Mouse (Mus musculus) right cerebral cortex, postnatal 14 days (tissue): ENCODE data around the gene Phb2.
A peak's percentile ranks its signal among the peaks of the same experiment; 100 is the strongest.
"Not testable (repeated sequence)": the region's sequence is repeated elsewhere in the genome, so short reads cannot be mapped to it uniquely, and the experiment has no call there.

ENCODE experiments used
- DNase-seq: peaks from one replicate; pipeline ENCODE4 v3.0.0; 2022

Phb2 gene

GRCm38 (mm10) chr6:124711824-124712782 is at the start of gene Phb2, which contains the start of gene Emg1:
Phb2 (plus strand) TSS chr6:124712336.
Emg1 (minus strand) TSS chr6:124712178.
- peak; percentile 95 for DNase-seq

- DNase-seq: peak; percentile 98
Measured at GRCm38 (mm10) chr6:124662477-124663423, 49.4 kb upstream of the Phb2 start, which contains the start of gene Lpcat3. Lpcat3 (plus strand) TSS chr6:124663027.

- no peak for DNase-seq
Measured at GRCm38 (mm10) chr6:124663424-124663795, 48.7 kb upstream of the Phb2 start.

- no peak for DNase-seq
Measured at GRCm38 (mm10) chr6:124664256-124664655, 47.9 kb upstream of the Phb2 start.

- DNase-seq: no peak
Measured at GRCm38 (mm10) chr6:124665011-124665410, 47.1 kb upstream of the Phb2 start.

GRCm38 (mm10) chr6:124669234-124669859 is 42.8 kb upstream of the Phb2 start:
- no peak for DNase-seq

GRCm38 (mm10) chr6:124670281-124670900 is 41.7 kb upstream of the Phb2 start:
- DNase-seq: no peak

GRCm38 (mm10) chr6:124672100-124672499 is 40.0 kb upstream of the Phb2 start:
- DNase-seq: no peak

- DNase-seq: peak; percentile 49
Measured at GRCm38 (mm10) chr6:124673619-124674018, 38.5 kb upstream of the Phb2 start.

- DNase-seq: no peak
Measured at GRCm38 (mm10) chr6:124674591-124674990, 37.5 kb upstream of the Phb2 start.

- DNase-seq: no peak
Measured at GRCm38 (mm10) chr6:124676171-124676570, 36.0 kb upstream of the Phb2 start.

- no peak for DNase-seq
Measured at GRCm38 (mm10) chr6:124678769-124679168, 33.4 kb upstream of the Phb2 start.

- DNase-seq: no peak
Measured at GRCm38 (mm10) chr6:124679486-124679885, 32.6 kb upstream of the Phb2 start.

- DNase-seq: not testable (repeated sequence)
Measured at GRCm38 (mm10) chr6:124682291-124682690, 29.8 kb upstream of the Phb2 start.

- peak; percentile 50 for DNase-seq
Measured at GRCm38 (mm10) chr6:124683591-124684417, 28.3 kb upstream of the Phb2 start.

GRCm38 (mm10) chr6:124685606-124686386 is 26.3 kb upstream of the Phb2 start:
- no peak for DNase-seq

- DNase-seq: not testable (repeated sequence)
Measured at GRCm38 (mm10) chr6:124686644-124687043, 25.5 kb upstream of the Phb2 start.

GRCm38 (mm10) chr6:124688151-124688758 is 23.9 kb upstream of the Phb2 start:
- DNase-seq: no peak

- no peak for DNase-seq
Measured at GRCm38 (mm10) chr6:124689011-124689410, 23.1 kb upstream of the Phb2 start.

- no peak for DNase-seq
Measured at GRCm38 (mm10) chr6:124690517-124690916, 21.6 kb upstream of the Phb2 start.
